Mouse (Mus musculus) lung, postnatal 25 days (tissue): Measurements from ENCODE around the gene Tagln2.
A peak's percentile ranks its signal among the peaks of the same experiment; 100 is the strongest.

ENCODE experiments used
- DNase-seq: peaks from one replicate; pipeline ENCODE4 v3.0.0; 2022; ENCODE audit warnings: low spot score

Tagln2 gene

GRCm38 (mm10) chr1:172526380-172527081, 26.7 kb downstream of the Tagln2 start:
- DNase-seq = peak; percentile 79

- DNase-seq = no peak
These were observed 27.6 kb downstream of the Tagln2 start for GRCm38 (mm10) chr1:172527431-172527830.

DNA sequence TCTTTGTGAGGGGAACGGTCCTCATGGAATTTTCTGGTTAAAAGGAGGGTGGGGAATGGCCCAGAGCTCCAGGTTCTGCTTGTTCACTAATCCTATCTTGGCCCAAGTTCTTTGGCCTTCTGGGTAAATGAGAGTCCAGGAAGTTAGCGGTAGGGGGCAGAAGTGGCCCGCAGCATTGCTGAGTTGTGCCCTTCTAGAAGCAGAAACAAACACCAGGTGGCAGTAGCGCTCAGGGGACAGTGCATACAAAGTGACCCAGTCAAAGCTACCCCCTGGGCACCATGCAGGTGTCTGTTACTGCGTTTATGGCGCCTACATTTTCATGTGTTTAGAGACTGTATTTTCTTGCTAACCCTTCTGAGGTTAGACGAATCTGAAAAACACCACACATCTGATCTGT, 28.9 kb downstream of the Tagln2 start:
- peak; percentile 94 for DNase-seq

DNA sequence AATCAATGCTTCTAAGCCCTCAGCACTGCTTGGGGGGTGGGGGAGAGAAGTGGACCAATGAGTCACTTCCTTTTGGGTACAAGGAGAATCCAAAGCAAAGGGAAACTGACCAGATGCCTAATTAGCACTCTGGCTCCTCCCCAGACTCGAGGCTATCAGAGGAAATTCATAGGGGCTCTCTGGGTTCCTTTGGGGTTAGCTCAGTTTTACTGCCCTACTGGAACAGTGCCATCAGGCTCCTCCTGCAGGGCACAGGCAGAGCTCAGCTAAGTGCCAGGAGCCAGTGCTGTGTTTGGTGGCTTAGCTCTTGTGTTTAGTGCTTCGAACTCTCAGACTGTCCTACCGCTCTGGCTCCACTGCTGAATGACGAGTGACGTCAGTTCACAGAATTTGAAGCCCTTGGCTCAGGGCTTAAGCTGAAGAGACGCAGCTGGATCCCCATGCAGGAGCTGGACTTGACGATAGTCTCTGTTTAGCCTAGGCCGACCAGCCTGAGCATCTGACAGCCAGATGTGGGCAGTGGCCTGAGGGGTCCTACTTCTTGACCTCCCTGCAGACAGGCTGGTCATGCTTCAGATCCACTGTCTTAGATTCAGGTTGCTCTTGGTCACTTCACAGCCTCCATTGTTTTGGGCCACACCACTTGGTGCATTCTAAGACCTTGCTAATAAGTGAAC, 30.8 kb downstream of the Tagln2 start:
- no peak for DNase-seq

GRCm38 (mm10) chr1:172532551-172532950, 32.7 kb downstream of the Tagln2 start:
- DNase-seq = no peak

DNA sequence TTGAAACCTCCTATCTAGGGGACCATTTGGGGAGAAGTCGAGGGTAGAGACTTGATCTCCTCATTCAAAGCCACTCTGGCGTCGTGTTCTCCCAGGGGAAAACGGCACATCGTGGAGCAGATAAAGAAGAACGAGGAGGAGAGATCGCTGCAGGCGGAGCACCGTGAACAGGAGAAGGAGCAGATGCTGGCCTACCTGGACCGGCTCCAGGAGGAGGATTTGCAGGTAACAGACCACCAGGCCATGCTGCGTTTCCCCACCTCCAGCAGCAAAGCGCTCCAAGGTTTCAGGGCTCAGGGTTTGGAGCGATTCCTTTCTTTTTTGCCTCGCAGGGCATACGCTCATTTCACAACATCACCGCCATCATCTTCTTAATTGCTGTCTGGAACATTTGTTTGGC, 35.3 kb downstream of the Tagln2 start:
- no peak for DNase-seq

GRCm38 (mm10) chr1:172539827-172540226, 40.0 kb downstream of the Tagln2 start:
- no peak for DNase-seq

- no peak for DNase-seq
These were observed 40.5 kb downstream of the Tagln2 start for GRCm38 (mm10) chr1:172540283-172540820.

DNA sequence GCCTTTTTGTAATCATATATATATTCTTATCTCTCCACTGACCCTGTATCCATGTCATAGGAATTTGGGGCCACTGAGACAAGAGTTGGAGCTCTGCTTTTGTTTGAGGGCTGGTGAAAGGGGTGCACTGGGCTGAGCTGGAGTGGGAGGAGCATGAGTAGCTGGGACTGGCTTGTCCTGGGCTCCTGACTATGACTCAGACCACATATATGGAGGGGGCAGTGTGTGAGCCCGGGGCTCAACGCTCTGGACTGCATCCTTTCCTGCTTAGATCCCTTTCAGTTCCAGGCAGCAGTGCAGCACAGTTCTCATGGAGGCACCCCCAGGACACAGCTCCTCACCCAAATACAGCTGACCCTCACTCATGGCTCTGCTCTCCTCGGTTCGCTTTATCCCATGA, 46.2 kb downstream of the Tagln2 start:
- no peak for DNase-seq

GRCm38 (mm10) chr1:172548501-172548900, 48.7 kb downstream of the Tagln2 start:
- no peak for DNase-seq

GRCm38 (mm10) chr1:172549314-172549713, 49.5 kb downstream of the Tagln2 start:
- DNase-seq = no peak

- no peak for DNase-seq
These were observed 49.9 kb downstream of the Tagln2 start for GRCm38 (mm10) chr1:172549717-172550116.

DNA sequence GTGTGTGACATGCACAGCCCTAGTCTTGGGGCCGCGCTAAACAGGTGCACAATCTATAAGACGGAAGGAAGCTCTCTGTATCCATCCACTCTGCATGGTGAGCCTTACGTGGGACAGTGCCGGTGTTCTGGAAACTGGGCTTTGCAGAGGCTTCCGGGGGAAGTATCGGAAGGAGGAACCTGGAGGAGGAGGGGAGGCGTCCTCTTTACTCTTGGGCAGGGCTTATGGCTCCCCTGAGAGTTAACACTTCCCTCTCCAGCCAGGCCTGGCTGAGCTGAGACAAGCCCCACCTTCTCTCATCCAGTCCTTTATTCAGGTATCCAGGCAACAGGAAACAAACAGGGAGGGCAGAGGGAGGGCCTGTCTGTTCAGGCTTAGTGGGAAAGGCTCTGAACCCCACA, 50.7 kb downstream of the Tagln2 start:
- DNase-seq = peak; percentile 84

GRCm38 (mm10) chr1:172551009-172551408, 51.2 kb downstream of the Tagln2 start:
- no peak for DNase-seq

- no peak for DNase-seq
These were observed 52.8 kb downstream of the Tagln2 start for GRCm38 (mm10) chr1:172552623-172553022.

DNA sequence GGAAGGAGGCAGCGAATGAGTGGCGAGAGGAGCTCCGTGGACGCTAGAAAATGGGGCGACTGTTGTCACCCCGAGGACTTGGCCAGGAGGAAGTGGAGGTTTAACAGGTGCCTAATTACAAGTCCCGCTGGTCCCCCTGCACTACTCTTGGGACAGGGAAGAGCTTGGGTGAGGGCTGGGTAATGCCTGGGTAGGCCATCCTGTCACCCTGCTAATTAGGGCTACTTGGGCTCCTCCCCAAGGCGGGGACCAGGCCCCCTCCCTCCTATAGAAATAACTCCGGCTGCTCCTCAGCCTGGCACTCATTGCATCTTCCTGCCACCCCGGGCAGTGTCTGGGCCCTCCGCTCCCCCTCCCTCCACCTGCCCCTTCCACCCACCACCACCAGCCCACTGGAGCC, 55.8 kb downstream of the Tagln2 start, which contains the start of gene Vsig8:
Vsig8 (plus strand) TSS at position 301 of the 400 bp plus-strand sequence.
- no peak for DNase-seq
